Mouse (Mus musculus) layer of hippocampus, adult 18-20 months (tissue): ENCODE measurements around the gene Zfp446. TPM values are rescaled to one million over a fixed set of nuclear protein-coding genes. Genes with fewer than 3 reads are reported as not detected.

ENCODE experiments used
- DNase-seq, 2 experiments: peaks; one replicate each; pipeline ENCODE4 v3.0.0; 2022; ENCODE audit warnings: low spot score in 2 of 2
- total RNA-seq, 2 experiments: library from RNA; stranded (reverse); gene quantifications; 2 replicates each; pipeline ENCODE4 v1.2.3; 2021

Zfp446 gene
- total RNA-seq, 2 experiments from 2014 or later = 8.1 to 8.6 TPM

DNA sequence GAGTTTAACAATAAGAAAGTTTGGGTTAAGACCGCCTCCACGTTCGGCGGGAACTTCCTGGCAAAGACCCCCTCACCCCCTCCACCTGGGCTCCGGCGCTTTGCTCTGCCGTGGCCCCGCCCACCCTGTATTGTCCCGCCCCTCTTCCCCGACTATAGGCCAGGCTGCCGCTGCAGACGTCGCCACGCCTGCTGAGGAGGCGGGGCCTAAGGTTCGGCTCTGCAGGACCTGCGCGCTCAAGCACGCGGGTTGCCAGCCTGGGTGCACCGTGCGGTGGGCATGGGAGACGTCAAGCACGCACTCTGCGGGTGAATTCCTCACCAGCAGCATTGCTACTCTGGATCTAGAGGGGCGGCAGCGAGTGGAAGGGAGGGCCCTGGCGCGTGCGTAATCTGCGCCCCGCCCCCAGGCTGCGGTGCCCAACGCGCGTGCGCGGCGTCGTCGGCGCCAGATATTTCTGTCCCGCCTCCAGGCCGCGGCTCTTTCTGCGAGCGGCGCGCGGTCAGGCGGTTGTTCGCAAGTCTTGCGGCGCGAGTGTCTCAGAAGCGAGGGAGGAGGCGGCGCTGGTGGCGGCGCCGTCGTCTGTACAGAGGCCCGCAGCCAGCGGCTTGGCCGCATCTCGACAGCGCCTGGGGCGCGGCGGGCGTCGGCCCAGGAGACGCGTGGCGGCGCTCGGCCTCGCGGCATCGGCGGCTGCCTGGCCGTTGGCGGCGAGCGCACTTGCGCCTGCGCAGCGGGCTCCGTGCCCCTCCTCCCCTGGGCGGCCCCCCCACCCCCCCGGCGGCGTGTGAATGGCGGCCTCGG lies 46.5 kb downstream of the Zfp446 start:
- peak; percentile 92 to 97 for DNase-seq

DNA sequence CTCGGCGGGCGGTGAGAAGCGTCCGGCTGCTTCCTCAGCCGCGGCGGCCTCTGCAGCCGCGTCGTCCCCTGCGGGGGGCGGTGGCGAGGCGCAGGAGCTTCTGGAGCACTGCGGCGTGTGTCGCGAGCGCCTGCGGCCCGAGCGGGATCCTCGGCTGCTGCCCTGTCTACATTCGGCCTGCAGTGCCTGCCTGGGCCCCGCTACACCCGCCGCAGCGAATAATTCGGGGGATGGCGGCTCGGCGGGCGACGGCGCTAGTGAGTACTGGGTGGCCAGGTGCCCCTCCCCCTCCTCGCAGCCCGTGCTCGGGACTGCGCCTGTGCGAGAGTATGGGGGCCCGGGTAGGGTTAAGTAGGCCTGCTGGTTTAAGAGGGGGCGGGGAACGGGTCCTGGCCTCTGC lies 47.2 kb downstream of the Zfp446 start:
- peak; percentile 77 to 78 for DNase-seq

DNA sequence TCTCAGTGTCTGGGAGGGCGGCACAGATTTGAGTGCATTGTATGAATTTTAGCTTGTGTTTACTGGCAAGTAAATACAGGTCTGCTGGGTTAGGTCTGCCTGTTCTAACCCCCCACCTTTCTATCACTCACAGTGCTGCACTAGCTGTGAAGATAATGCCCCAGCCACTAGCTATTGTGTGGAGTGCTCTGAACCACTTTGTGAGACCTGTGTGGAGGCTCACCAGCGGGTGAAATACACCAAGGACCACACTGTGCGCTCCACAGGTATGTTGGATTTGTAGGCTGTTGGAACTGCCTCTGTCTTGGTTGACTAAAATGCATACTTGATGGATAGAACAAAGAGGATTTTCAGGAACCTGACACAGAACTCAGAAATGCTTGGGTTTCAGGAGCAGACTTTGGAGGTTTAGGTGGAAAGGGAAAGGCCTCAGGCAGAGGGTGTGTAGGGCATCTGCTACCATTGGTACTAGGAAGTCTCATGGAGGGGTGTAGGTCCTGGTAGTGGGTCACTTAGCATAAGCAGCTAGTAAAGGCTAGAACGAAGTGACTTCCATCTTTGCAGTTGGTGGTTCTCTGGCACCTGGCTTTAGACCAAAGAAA lies 48.0 kb downstream of the Zfp446 start:
- DNase-seq = no peak

DNA sequence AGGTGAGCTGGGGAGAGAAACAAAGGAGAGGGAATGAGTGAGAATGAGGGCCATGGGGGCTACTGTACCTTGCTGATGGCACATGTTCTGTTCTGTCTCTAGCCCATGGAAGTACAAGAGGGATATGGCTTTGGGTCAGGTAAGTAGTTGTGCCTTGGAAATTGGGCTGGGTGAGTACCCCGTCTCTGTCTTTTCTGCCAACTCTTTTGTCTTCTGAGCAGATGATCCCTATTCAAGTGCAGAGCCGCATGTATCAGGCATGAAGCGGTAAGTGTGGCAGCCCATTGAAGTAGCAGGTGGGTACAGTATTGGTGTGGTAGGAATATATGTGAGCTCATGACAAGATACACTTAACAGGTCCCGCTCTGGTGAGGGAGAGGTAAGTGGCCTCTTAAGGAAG lies 51.3 kb downstream of the Zfp446 start:
- DNase-seq = no peak

DNA sequence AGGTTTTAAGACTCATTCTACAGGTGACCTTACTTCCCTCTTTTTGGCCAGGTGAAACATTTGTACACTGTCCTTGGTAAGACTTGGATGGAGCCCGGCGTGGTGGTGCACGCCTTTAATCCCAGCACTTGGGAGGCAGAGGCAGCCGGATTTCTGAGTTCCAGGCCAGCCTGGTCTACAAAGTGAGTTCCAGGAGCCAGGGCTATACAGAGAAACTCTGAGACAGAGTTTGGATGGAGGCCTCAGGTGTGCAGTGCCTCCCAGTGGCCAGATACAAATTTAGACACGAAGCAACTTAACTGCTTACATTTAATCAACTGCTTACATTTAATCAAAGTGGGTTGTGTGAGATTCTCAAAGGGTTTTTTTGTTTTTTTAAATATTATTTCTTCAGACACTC lies 53.4 kb downstream of the Zfp446 start:
- DNase-seq = no peak

DNA sequence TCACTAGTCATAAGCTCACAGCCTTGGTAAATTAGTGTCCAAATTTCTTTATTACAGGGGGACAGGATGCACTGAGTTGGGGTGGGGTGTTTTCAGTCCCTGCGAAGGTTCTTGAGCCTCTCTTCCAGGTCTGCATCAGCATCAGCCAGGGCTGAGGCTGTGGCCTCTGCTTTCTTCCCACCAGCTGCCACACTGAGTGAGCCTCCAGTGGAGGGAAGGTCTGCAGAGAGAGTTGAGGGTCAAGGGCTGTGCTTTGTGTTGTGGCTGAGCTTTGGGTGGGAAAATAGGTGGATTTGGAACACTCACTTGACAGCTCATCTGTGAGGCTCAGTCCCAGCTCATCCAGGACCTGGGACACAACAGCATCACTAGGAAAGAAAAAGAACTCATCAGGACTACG lies 54.3 kb downstream of the Zfp446 start:
- DNase-seq = no peak

DNA sequence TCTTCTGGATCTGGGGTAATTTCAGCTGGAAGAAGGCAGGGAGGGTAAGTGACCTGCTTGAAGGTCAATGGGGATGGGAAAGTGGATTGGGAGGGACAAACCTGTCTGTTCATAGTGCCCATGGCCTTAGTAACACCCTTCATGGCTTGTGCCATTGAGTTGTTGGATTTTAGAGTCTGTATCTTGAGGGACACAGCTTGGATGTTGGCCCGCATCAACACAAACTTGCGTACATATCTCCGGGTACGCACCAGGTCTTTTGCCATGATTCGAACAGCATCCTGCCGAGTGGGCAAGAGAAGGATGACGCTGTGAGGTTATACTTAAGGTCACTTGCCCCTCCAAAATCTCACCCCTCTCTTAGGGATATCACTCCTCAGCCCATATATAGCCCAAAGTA lies 54.9 kb downstream of the Zfp446 start:
- DNase-seq = no peak

DNA sequence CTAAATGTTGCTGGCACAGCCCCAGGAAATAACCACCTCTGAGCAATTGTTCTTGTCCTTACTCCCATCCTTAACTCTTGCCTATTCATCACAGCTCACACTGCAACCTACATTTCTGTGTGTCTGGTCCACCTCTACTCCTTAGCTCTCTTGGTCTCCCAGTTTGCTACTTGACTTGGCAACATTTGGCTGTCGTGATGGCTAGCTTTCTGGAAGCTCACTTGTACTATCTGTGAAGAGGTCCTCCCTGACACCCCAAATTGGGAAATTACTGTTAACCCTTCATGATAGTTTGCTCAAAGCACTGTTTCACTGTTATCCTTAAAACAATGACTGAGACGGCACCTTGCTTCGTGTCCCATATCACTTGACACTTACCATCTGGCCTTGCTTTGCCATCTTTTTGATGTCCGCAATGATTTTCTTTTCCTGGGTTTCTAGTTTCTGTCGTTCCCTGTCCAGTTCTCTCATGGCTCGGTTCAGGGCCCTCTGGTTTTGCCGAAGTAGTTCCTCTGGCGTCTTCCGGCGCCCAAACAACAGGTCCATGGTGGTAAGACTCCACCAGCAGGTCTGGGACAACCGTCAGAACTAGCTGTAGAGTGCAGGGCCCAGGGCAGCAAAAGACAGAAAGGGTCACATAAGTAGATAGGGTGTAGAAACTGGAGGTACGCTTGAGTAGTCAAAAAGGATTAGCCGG lies 56.0 kb downstream of the Zfp446 start:
- no peak for DNase-seq

DNA sequence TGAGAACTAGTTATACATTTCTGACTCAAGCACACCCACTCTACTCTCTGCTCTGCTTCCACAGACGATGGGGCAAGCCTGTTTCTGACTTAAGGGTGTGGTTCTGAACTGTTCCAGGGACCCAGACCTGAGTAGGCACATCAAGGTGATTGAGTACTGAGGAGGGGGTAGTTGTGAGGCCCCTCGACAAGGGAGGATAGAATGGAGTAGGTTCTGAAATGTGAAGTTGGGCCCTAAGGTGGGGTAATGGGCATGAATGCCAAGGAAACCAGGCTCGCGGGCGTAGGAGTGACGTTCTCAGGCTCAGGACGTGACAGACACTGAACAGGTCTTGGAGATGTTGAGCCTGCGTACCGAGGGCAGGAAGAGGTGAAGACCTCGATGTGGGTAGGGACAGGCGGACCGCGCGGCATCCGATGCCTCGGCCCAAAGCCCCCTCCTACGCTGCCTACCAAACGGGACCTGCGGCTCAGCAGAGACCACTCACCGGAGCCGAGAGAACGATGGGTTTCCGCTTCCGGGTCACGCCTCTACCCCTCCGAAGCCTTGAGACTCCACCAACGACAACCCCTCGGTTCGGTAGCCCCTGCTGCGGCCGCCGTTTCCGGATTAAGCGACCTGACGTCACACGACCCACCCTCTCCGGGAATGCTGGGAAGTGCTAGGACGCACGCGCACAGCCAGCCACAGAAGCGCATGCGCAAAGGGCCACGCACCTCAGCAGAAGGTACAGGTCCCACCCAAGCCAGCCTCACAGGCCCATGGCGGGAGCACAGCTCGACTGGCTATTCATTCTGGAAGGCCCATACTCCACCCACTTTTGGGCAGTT lies 56.7 kb downstream of the Zfp446 start, which contains the start of gene Chmp2a:
TSS of gene Chmp2a (minus strand) at position 660 of the 830 bp plus-strand sequence.
- DNase-seq = peak; percentile 98

Other genes with a start within 250 kb of the Zfp446 start
- gene Vmn2r56, start 242.8 kb upstream of the Zfp446 start, total RNA-seq = under 1 TPM in 1 of 2 experiments, not detected in 1; 0.05 TPM
- 10 to 100 TPM; 24.2 to 26.5 TPM for gene Zscan18, start 174.2 kb upstream of the Zfp446 start, total RNA-seq
- 10 to 100 TPM; 20.7 to 23.0 TPM for gene Zfp329, start 159.0 kb upstream of the Zfp446 start, total RNA-seq
- gene Zfp110, start 143.1 kb upstream of the Zfp446 start, total RNA-seq = 10 to 100 TPM; 14.8 to 17.1 TPM
- 1 to 10 TPM; 7.1 to 7.3 TPM for gene Zfp128, start 96.7 kb upstream of the Zfp446 start, total RNA-seq
- gene Zscan22, start 80.0 kb upstream of the Zfp446 start, total RNA-seq = 10 to 100 TPM; 15.9 to 17.4 TPM
- 100 to 1,000 TPM; 427 to 466 TPM for gene Rps5, start 55.6 kb upstream of the Zfp446 start, total RNA-seq
- under 1 TPM; 0.71 to 0.97 TPM for gene Rnf225, start 50.4 kb upstream of the Zfp446 start, total RNA-seq
- gene Zfp324, start 12.0 kb upstream of the Zfp446 start, total RNA-seq = 10 to 100 TPM; 10.1 to 12.7 TPM
- gene Slc27a5, start 20.3 kb downstream of the Zfp446 start, total RNA-seq = under 1 TPM in 1 of 2 experiments, not detected in 1; 0.57 TPM
- 100 to 1,000 TPM; 216 to 246 TPM for gene Trim28, start 21.3 kb downstream of the Zfp446 start, total RNA-seq
- 10 to 100 TPM; 33.2 to 34.3 TPM for gene Zbtb45, start 32.2 kb downstream of the Zfp446 start, total RNA-seq
- gene Chmp2a, start 57.0 kb downstream of the Zfp446 start, total RNA-seq = 100 to 1,000 TPM; 146 to 159 TPM
- gene Ube2m, start 60.4 kb downstream of the Zfp446 start, total RNA-seq = 100 to 1,000 TPM; 196 to 202 TPM
- gene Mzf1, start 76.9 kb downstream of the Zfp446 start, total RNA-seq = 10 to 100 TPM; 11.9 to 13.1 TPM
- not detected for gene Vmn1r85, start 117.3 kb downstream of the Zfp446 start, total RNA-seq
- not detected for gene Vmn1r86, start 142.1 kb downstream of the Zfp446 start, total RNA-seq
- gene Vmn1r87, start 162.3 kb downstream of the Zfp446 start, total RNA-seq = not detected
- under 1 TPM; 0.18 to 0.22 TPM for gene Vmn1r88, start 181.7 kb downstream of the Zfp446 start, total RNA-seq
- gene Vmn1r89, start 235.2 kb downstream of the Zfp446 start, total RNA-seq = not detected